Mouse (Mus musculus): ENCODE results near the gene Cybc1.

DNA sequence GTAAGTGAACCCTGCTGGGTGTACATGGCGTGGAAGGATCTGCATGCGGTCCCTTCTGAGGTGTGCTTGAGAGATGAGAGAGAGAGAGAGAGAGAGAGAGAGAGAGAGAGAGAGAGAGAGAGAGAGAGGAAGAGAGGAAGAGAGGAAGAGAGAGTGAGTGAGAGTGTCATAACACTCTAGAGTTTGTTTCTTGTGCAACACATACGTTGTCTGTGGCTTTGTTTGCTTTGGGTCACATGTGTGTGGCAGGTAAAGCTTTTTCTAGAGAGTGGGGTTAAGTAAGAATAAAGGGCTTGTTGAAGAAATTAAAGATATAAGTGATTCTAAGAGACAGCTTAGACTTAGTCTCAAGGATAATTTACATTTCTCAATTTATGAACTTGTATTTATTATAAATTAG is 48.9 kb upstream of the Cybc1 start:
- TF ChIP-seq MYOD1 (IDR thresholded peaks at IDR 0.05; ENCODE audit: control insufficient read depth, insufficient read length, low read depth) (no peak), CTCF (IDR thresholded peaks at IDR 0.05; ENCODE audit: control insufficient read depth, insufficient read depth, insufficient read length) (no peak), CEBPB (IDR thresholded peaks at IDR 0.05; ENCODE audit: low read depth) (no peak), MAX (IDR thresholded peaks at IDR 0.05) (no peak), MYOG (IDR thresholded peaks at IDR 0.05; ENCODE audit: control insufficient read depth, extremely low read depth, insufficient read length) (no peak)

All from C2C12 (cell line).